Mouse (Mus musculus) limb, embryonic 13.5 days (tissue): ENCODE results near the gene Gm49366. TPM values are rescaled to one million over a fixed set of nuclear protein-coding genes. Genes with fewer than 3 reads are reported as not detected.
A peak's percentile ranks its signal among the peaks of the same experiment; 100 is the strongest.
"Not testable (repeated sequence)": the region's sequence is repeated elsewhere in the genome, so short reads cannot be mapped to it uniquely, and the experiment has no call there.

Experiments used
- ATAC-seq: fragments of 200-750 bp; cut with Nextera tagmentation; 2 replicates; pipeline ENCODE4 v1.8.0; 2017; ENCODE audit warnings: low read depth, moderate number of reproducible peaks, moderate TSS enrichment; ENCODE audit not compliant: low FRiP score
- H3K27ac ChIP-seq: fragments of 300-500 bp; sonication (generic); 2 replicates; pipeline ENCODE4 v1.5.1; 2015; ENCODE audit warnings: inconsistent platforms, mild to moderate bottlenecking, moderate library complexity
- H3K27me3 ChIP-seq: fragments of 300-500 bp; sonication (generic); 2 replicates; pipeline ENCODE4 v1.6.1; 2015; ENCODE audit warnings: mild to moderate bottlenecking, inconsistent platforms
- H3K36me3 ChIP-seq: fragments of 300-500 bp; sonication (generic); 2 replicates; pipeline ENCODE4 v1.6.1; 2015; ENCODE audit warnings: inconsistent platforms, mild to moderate bottlenecking, moderate library complexity
- H3K4me1 ChIP-seq: fragments of 300-500 bp; sonication (generic); 2 replicates; pipeline ENCODE4 v1.6.1; 2015; ENCODE audit warnings: inconsistent platforms
- H3K4me2 ChIP-seq: fragments of 300-500 bp; sonication (generic); replicated peaks from 2 replicates; pipeline ENCODE4 v1.6.1; 2015; ENCODE audit warnings: inconsistent platforms, mild to moderate bottlenecking, moderate library complexity
- H3K4me3 ChIP-seq: fragments of 300-500 bp; sonication (generic); 2 replicates; pipeline ENCODE4 v1.5.1; 2015; ENCODE audit warnings: moderate library complexity, mild to moderate bottlenecking, inconsistent platforms
- H3K9ac ChIP-seq: fragments of 300-500 bp; sonication (generic); 2 replicates; pipeline ENCODE4 v1.6.1; 2015; ENCODE audit warnings: mild to moderate bottlenecking, inconsistent platforms
- H3K9me3 ChIP-seq: fragments of 300-500 bp; sonication (generic); 2 replicates; pipeline ENCODE4 v1.6.1; 2016; ENCODE audit warnings: inconsistent platforms
- WGBS: fragments of 180-500 bp; shearing (Covaris S2); methylation state at CpG from one replicate; pipeline ENCODE4 v1.1.7; 2015; 5-methylcytosine and 5-hydroxymethylcytosine counted together
- polyA plus RNA-seq: library from polyadenylated mRNA; unstranded; fragments of >200 nt; fragmentation: Nextera tagmentation; extraction: Ambion mirVana; gene quantifications from 2 replicates; pipeline ENCODE4 v1.2.1, GENCODE M21; 2015

Gene Gm49366
- polyA plus RNA-seq, 1 experiment from 2014 or later: not detected

GRCm38 (mm10) chr12:84063228-84063627 is 24.5 kb downstream of the Gm49366 start:
- ATAC-seq: no peak
- Histone ChIP-seq H3K9ac (no peak overlapping the region), H3K36me3 (no peaks in the 10 kb centered on the region), H3K27ac (no peak overlapping the region), H3K4me3 (no peak overlapping the region), H3K4me1 (no peaks in the 10 kb centered on the region), H3K4me2 (no peak overlapping the region), H3K27me3 (peaks cover 20% of the 10 kb centered on the region), H3K9me3 (no peaks in the 10 kb centered on the region)
- WGBS: 68% methylated on average over 5 of the region's 5 CpGs

- no peaks in the 10 kb centered on the region for H3K9me3 ChIP-seq
- peaks cover 26% of the 10 kb centered on the region for H3K27me3 ChIP-seq
- no peaks in the 10 kb centered on the region for H3K36me3 ChIP-seq
- H3K4me1 ChIP-seq: no peaks in the 10 kb centered on the region
- no peak overlapping the region for H3K9ac ChIP-seq
- H3K4me2 ChIP-seq: no peak overlapping the region
- 83% methylated on average over 2 of the region's 2 CpGs for WGBS
- H3K27ac ChIP-seq: no peak overlapping the region
- H3K4me3 ChIP-seq: no peak overlapping the region
- ATAC-seq: no peak
These were observed 25.1 kb downstream of the Gm49366 start for GRCm38 (mm10) chr12:84063833-84064232.

- no peaks in the 10 kb centered on the region for H3K9me3 ChIP-seq
- WGBS: 77% methylated on average over 8 of the region's 8 CpGs
- H3K27me3 ChIP-seq: peaks cover 34% of the 10 kb centered on the region
- no peak overlapping the region for H3K4me3 ChIP-seq
- no peak overlapping the region for H3K27ac ChIP-seq
- H3K4me1 ChIP-seq: 0 out of 2 replicates have a peak, but pooled peaks cover 2% of the 10 kb centered on the region
- no peak for ATAC-seq
- no peak overlapping the region for H3K9ac ChIP-seq
- H3K4me2 ChIP-seq: no peak overlapping the region
- no peaks in the 10 kb centered on the region for H3K36me3 ChIP-seq
These were observed 25.9 kb downstream of the Gm49366 start for GRCm38 (mm10) chr12:84064621-84065020.

GRCm38 (mm10) chr12:84067752-84068151 is 29.0 kb downstream of the Gm49366 start:
- ATAC-seq: no peak
- WGBS: 72% methylated on average over 4 of the region's 4 CpGs
- 0 out of 2 replicates have a peak, but pooled peaks cover 5% of the 10 kb centered on the region for H3K4me1 ChIP-seq
- H3K27ac ChIP-seq: no peak overlapping the region
- H3K4me3 ChIP-seq: no peak overlapping the region
- H3K9me3 ChIP-seq: no peaks in the 10 kb centered on the region
- no peak overlapping the region for H3K4me2 ChIP-seq
- H3K27me3 ChIP-seq: peaks cover 48% of the 10 kb centered on the region
- H3K36me3 ChIP-seq: no peaks in the 10 kb centered on the region
- H3K9ac ChIP-seq: no peak overlapping the region

- no peaks in the 10 kb centered on the region for H3K36me3 ChIP-seq
- H3K9ac ChIP-seq: no peak overlapping the region
- H3K27me3 ChIP-seq: peaks cover 48% of the 10 kb centered on the region
- 59% methylated on average over 8 of the region's 8 CpGs for WGBS
- no peak overlapping the region for H3K4me3 ChIP-seq
- ATAC-seq: no peak
- no peak overlapping the region for H3K4me2 ChIP-seq
- H3K9me3 ChIP-seq: no peaks in the 10 kb centered on the region
- no peak overlapping the region for H3K27ac ChIP-seq
- 0 out of 2 replicates have a peak, but pooled peaks cover 5% of the 10 kb centered on the region for H3K4me1 ChIP-seq
These were observed 29.6 kb downstream of the Gm49366 start for GRCm38 (mm10) chr12:84068296-84068695.

GRCm38 (mm10) chr12:84068986-84069385 is 30.3 kb downstream of the Gm49366 start, which contains the start of gene Acot5:
Acot5 (plus strand) TSS chr12:84069325.
- Histone ChIP-seq H3K36me3 (no peaks in the 10 kb centered on the region), H3K27me3 (peaks cover 48% of the 10 kb centered on the region), H3K4me3 (peak within 1 kb of the TSS; percentile 44), H3K27ac (no peak within 1 kb of the TSS), H3K9me3 (no peaks in the 10 kb centered on the region), H3K4me2 (peak within 1 kb of the TSS; percentile 74), H3K9ac (peak within 1 kb of the TSS; percentile 55; the same call in 1 of the 2 replicates), H3K4me1 (0 out of 2 replicates have a peak, but pooled peaks cover 5% of the 10 kb centered on the region)
- ATAC-seq: no peak
- WGBS: 47% methylated on average over 9 of the region's 9 CpGs

GRCm38 (mm10) chr12:84069582-84069981 is 30.8 kb downstream of the Gm49366 start:
- Histone ChIP-seq H3K4me3 (peak overlapping the region; percentile 44), H3K4me2 (peak overlapping the region; percentile 74), H3K9ac (peak overlapping the region; percentile 55; the same call in 1 of the 2 replicates), H3K27me3 (peaks cover 47% of the 10 kb centered on the region)
- not testable (repeated sequence) for H3K9me3 ChIP-seq, H3K27ac ChIP-seq, ATAC-seq, H3K4me1 ChIP-seq, H3K36me3 ChIP-seq
- WGBS: 1% methylated on average over 44 of the region's 52 CpGs

GRCm38 (mm10) chr12:84071696-84072095 is 33.0 kb downstream of the Gm49366 start:
- 92% methylated on average over 2 of the region's 2 CpGs for WGBS

GRCm38 (mm10) chr12:84077371-84077990 is 38.7 kb downstream of the Gm49366 start:
- no peaks in the 10 kb centered on the region for H3K9me3 ChIP-seq
- no peak overlapping the region for H3K9ac ChIP-seq
- no peak overlapping the region for H3K4me3 ChIP-seq
- H3K27me3 ChIP-seq: no peaks in the 10 kb centered on the region
- no peaks in the 10 kb centered on the region for H3K4me1 ChIP-seq
- ATAC-seq: no peak
- WGBS: 87% methylated on average over 4 of the region's 4 CpGs
- H3K27ac ChIP-seq: no peak overlapping the region
- no peaks in the 10 kb centered on the region for H3K36me3 ChIP-seq
- H3K4me2 ChIP-seq: no peak overlapping the region

More at GRCm38 (mm10) chr12:84071696-84072095, 33.0 kb downstream of the Gm49366 start:
- no peaks in the 10 kb centered on the region for H3K36me3 ChIP-seq
- no peaks in the 10 kb centered on the region for H3K9me3 ChIP-seq
- H3K4me1 ChIP-seq: 0 out of 2 replicates have a peak, but pooled peaks cover 5% of the 10 kb centered on the region
- no peak overlapping the region for H3K9ac ChIP-seq
- H3K4me3 ChIP-seq: no peak overlapping the region
- H3K4me2 ChIP-seq: no peak overlapping the region
- H3K27me3 ChIP-seq: peaks cover 43% of the 10 kb centered on the region
- H3K27ac ChIP-seq: no peak overlapping the region
- ATAC-seq: no peak

- Histone ChIP-seq H3K27ac (no peak overlapping the region), H3K9me3 (no peaks in the 10 kb centered on the region; the same call in 1 of the 2 replicates), H3K4me1 (no peaks in the 10 kb centered on the region), H3K4me3 (no peak overlapping the region), H3K36me3 (no peaks in the 10 kb centered on the region), H3K4me2 (no peak overlapping the region), H3K9ac (no peak overlapping the region), H3K27me3 (no peaks in the 10 kb centered on the region)
- no peak for ATAC-seq
- 73% methylated on average over 2 of the region's 2 CpGs for WGBS
These were observed 45.1 kb downstream of the Gm49366 start for GRCm38 (mm10) chr12:84083842-84084241.

GRCm38 (mm10) chr12:84084581-84084980 is 45.8 kb downstream of the Gm49366 start:
- H3K4me3 ChIP-seq: no peak overlapping the region
- 89% methylated on average over 4 of the region's 4 CpGs for WGBS
- no peaks in the 10 kb centered on the region for H3K27me3 ChIP-seq
- no peak overlapping the region for H3K9ac ChIP-seq
- H3K4me1 ChIP-seq: no peaks in the 10 kb centered on the region
- H3K4me2 ChIP-seq: no peak overlapping the region
- H3K9me3 ChIP-seq: peaks cover 5% of the 10 kb centered on the region; the same call in 1 of the 2 replicates
- H3K36me3 ChIP-seq: no peaks in the 10 kb centered on the region
- no peak overlapping the region for H3K27ac ChIP-seq
- no peak for ATAC-seq

GRCm38 (mm10) chr12:84094666-84095065 is 55.9 kb downstream of the Gm49366 start:
- H3K4me1 ChIP-seq, ATAC-seq, H3K27ac ChIP-seq, H3K36me3 ChIP-seq, H3K9ac ChIP-seq, H3K4me3 ChIP-seq, H3K4me2 ChIP-seq, H3K27me3 ChIP-seq: not testable (repeated sequence)
- peaks cover 46% of the 10 kb centered on the region for H3K9me3 ChIP-seq
- WGBS: 90% methylated on average over 5 of the region's 5 CpGs

GRCm38 (mm10) chr12:84099605-84100004 is 60.9 kb downstream of the Gm49366 start:
- peaks cover 6% of the 10 kb centered on the region; the same call in 1 of the 2 replicates for H3K9me3 ChIP-seq
- 94% methylated on average over 2 of the region's 2 CpGs for WGBS
- no peak overlapping the region for H3K4me3 ChIP-seq
- 0 out of 2 replicates have a peak, but pooled peaks cover 4% of the 10 kb centered on the region for H3K4me1 ChIP-seq
- ATAC-seq: no peak
- H3K9ac ChIP-seq: no peak overlapping the region
- H3K36me3 ChIP-seq: no peaks in the 10 kb centered on the region
- H3K27me3 ChIP-seq: no peaks in the 10 kb centered on the region
- no peak overlapping the region for H3K27ac ChIP-seq
- no peak overlapping the region for H3K4me2 ChIP-seq
